Mouse (Mus musculus): ENCODE data around the gene Faim2.
A peak's percentile ranks its signal among the peaks of the same experiment; 100 is the strongest.

GRCm38 (mm10) chr15:99498781-99499180, 29.2 kb downstream of the Faim2 start:
- TF ChIP-seq CTCF (IDR thresholded peaks at IDR 0.05) (no peak), EP300 (IDR thresholded peaks at IDR 0.05) (peak; percentile 81)

Measured in lung, postnatal 0 days (tissue).